Mouse (Mus musculus) hindbrain, embryonic 13.5 days (tissue): ENCODE data around the gene Olfr262. TPM values are rescaled to one million over a fixed set of nuclear protein-coding genes. Genes with fewer than 3 reads are reported as not detected.
"Not testable (repeated sequence)": the region's sequence is repeated elsewhere in the genome, so short reads cannot be mapped to it uniquely, and the experiment has no call there.

Experiments used
- ATAC-seq: fragments of 200-750 bp; cut with Nextera tagmentation; 2 replicates; pipeline ENCODE4 v1.8.0; 2017; ENCODE audit warnings: moderate TSS enrichment; ENCODE audit not compliant: low FRiP score
- H3K27ac ChIP-seq: fragments of 300-500 bp; sonication (generic); 2 replicates; pipeline ENCODE4 v1.5.1; 2015; ENCODE audit warnings: inconsistent platforms, mild to moderate bottlenecking, moderate library complexity
- H3K27me3 ChIP-seq: fragments of 300-500 bp; sonication (generic); 2 replicates; pipeline ENCODE4 v1.6.1; 2015; ENCODE audit warnings: mild to moderate bottlenecking, inconsistent platforms
- H3K36me3 ChIP-seq: fragments of 300-500 bp; sonication (generic); 2 replicates; pipeline ENCODE4 v1.6.1; 2015; ENCODE audit warnings: mild to moderate bottlenecking, inconsistent platforms
- H3K4me1 ChIP-seq: fragments of 300-500 bp; sonication (generic); replicated peaks from 2 replicates; pipeline ENCODE4 v1.6.1; 2015; ENCODE audit warnings: inconsistent platforms
- H3K4me2 ChIP-seq: fragments of 300-500 bp; sonication (generic); 2 replicates; pipeline ENCODE4 v1.6.1; 2015; ENCODE audit warnings: inconsistent platforms, mild to moderate bottlenecking, moderate library complexity
- H3K4me3 ChIP-seq: fragments of 300-500 bp; sonication (generic); 2 replicates; pipeline ENCODE4 v1.5.1; 2015; ENCODE audit warnings: mild to moderate bottlenecking, inconsistent platforms
- H3K9ac ChIP-seq: fragments of 300-500 bp; sonication (generic); 2 replicates; pipeline ENCODE4 v1.6.1; 2015; ENCODE audit warnings: mild to moderate bottlenecking, inconsistent platforms
- H3K9me3 ChIP-seq: fragments of 300-500 bp; sonication (generic); 2 replicates; pipeline ENCODE4 v1.6.1; 2016; ENCODE audit warnings: inconsistent platforms
- WGBS: fragments of 180-500 bp; shearing (Covaris S2); methylation state at CpG from one replicate; pipeline ENCODE4 v1.1.7; 2015; 5-methylcytosine and 5-hydroxymethylcytosine counted together
- polyA plus RNA-seq: library from polyadenylated mRNA; unstranded; fragments of >200 nt; fragmentation: Nextera tagmentation; extraction: Ambion mirVana; gene quantifications from 2 replicates; pipeline ENCODE4 v1.2.1, GENCODE M21; 2015

Olfr262 gene
- not detected in 2 replicates for polyA plus RNA-seq

DNA sequence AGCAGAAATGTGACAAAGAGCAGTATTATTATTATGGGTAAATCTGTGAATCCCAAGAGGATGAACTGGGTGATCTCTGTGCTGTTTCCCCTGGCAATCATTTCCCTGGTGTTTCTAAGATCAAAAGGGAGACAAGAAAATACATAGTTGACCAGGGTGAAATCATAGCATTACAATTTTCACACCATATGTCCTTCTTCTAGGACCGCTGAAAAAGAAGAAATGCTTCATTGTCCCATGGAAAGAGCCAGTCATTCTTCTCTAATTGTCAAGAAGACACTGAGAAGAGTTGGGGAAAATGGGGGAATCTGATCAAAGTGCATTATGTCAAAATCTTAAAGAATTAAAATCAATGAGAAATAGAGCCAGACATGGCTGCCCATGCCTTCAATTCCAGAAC, at the start of gene Olfr262:
TSS of gene Olfr262 (minus strand) at position 101 of the 400 bp plus-strand sequence.
- Histone ChIP-seq H3K36me3 (no peaks in the 10 kb centered on the region), H3K27ac (no peak within 1 kb of the TSS), H3K4me3 (no peak within 1 kb of the TSS), H3K4me1 (no peaks in the 10 kb centered on the region), H3K9me3 (no peaks in the 10 kb centered on the region), H3K27me3 (no peaks in the 10 kb centered on the region), H3K4me2 (no peak within 1 kb of the TSS), H3K9ac (no peak within 1 kb of the TSS)
- WGBS = 73% methylated on average over 1 of the region's 1 CpGs
- ATAC-seq = no peak

DNA sequence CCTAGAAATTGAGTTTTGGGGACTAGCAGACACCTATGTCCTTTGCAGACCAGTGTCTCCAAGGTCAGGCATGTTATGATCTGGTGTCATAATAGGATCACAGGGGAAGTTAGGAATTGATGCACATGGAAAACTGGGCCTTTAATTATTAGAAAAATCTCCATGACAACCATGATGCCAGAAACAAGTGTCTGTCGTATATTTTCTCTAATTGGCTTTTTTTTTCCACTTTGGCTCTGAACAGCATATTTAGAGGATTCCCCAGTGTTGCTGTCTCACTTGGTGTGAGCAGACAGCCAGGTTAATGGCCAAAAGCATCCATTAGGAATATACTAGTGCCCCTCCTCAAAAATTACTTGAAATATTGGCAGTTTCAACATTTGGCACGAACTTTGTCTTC, 38.1 kb upstream of the Olfr262 start, which contains the start of gene Olfr1434:
TSS of gene Olfr1434 (plus strand) at position 301 of the 400 bp plus-strand sequence.
- Histone ChIP-seq H3K36me3 (no peaks in the 10 kb centered on the region), H3K9me3 (no peaks in the 10 kb centered on the region), H3K4me3 (no peak within 1 kb of the TSS), H3K4me1 (no peaks in the 10 kb centered on the region), H3K27me3 (no peaks in the 10 kb centered on the region), H3K9ac (no peak within 1 kb of the TSS), H3K27ac (no peak within 1 kb of the TSS), H3K4me2 (no peak within 1 kb of the TSS)
- 86% methylated on average over 2 of the region's 2 CpGs for WGBS
- no peak for ATAC-seq

DNA sequence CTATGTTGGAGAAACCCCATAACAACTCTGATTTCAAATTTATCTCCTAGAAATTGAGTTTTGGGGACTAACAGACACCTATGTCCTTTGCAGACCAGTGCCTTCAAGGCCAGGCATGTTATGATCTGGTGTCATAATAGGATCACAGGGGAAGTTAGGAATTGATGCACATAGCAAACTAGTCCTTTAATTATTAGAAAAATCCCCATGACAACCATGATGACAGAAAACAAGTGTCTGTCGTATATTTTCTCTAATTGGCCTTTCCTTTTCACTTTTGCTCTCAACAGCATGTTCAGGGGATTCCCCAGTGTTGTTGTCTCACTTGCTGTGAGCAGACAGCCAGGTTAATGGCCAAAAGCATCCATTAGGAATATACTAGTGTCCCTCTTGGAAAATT, 19.3 kb upstream of the Olfr262 start, which contains the start of gene Olfr235:
TSS of gene Olfr235 (plus strand) at position 301 of the 400 bp plus-strand sequence.
- Histone ChIP-seq H3K4me2 (no peak within 1 kb of the TSS), H3K27me3 (no peaks in the 10 kb centered on the region), H3K4me1 (no peaks in the 10 kb centered on the region), H3K9ac (no peak within 1 kb of the TSS), H3K9me3 (no peaks in the 10 kb centered on the region), H3K4me3 (no peak within 1 kb of the TSS), H3K27ac (no peak within 1 kb of the TSS), H3K36me3 (no peaks in the 10 kb centered on the region)
- 74% methylated on average over 1 of the region's 1 CpGs for WGBS
- no peak for ATAC-seq

DNA sequence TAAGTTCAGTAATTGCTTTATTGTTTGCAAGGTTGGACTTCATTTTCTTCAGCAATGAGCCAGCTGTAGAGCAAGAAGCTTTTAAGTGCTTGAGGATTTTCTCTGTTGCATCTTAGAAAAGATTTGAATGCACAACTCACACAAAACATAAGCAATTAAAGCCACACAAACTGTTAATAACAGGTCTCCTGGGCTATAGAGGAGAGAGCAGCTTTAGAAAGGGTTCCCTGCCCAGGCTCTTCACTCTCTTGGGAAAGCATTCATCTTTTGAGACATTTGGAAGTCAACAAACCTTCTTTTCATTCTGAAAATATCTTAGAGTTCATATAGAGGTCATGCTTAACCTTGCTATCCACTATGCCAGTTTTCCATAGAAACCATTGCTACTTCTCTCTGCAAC, 9.0 kb downstream of the Olfr262 start, which contains the start of gene Olfr1432:
TSS of gene Olfr1432 (minus strand) at position 101 of the 400 bp plus-strand sequence.
- not testable (repeated sequence) for H3K4me3 ChIP-seq, H3K4me2 ChIP-seq, H3K9me3 ChIP-seq, H3K36me3 ChIP-seq, H3K9ac ChIP-seq, ATAC-seq, H3K27me3 ChIP-seq, H3K27ac ChIP-seq, H3K4me1 ChIP-seq

DNA sequence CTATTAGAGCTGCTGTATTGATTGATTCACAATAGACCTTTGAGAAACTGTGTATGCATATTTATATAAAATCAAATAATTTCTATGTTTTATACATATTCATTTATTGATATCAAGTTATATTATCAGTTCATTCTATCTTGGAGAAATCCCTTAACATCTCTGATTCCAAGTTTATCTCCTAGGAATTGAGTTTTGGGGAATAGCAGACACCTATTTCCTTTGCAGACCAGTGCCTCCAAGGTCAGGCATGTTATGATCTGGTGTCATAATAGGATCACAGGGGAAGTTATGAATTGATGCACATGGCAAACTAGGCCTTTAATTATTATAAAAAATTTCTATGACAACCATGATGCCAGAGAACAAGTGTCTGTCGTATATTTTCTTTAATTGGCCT, 41.1 kb downstream of the Olfr262 start, which contains the start of gene Olfr1431:
TSS of gene Olfr1431 (plus strand) at position 301 of the 400 bp plus-strand sequence.
- WGBS = 87% methylated on average over 1 of the region's 1 CpGs

DNA sequence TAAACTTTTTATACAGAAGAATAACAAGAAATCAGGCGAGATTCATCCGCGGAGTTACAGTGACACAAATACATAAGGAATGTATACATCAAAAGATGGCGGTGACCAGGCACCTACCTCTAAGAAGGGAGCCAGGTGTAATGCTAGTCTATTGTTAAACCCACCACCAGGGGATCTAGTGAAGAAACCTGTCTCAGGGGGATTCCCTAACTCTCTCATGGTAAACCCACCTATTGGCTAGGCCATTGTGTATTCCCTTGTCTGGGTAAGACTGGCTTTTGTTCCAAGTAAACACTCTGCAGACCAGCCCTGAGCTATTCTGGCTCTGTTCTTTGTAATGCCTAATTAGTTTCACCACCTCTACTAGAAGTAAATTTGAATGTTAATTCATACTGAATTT, 42.4 kb downstream of the Olfr262 start:
- WGBS = 84% methylated on average over 4 of the region's 4 CpGs
- not testable (repeated sequence) for H3K36me3 ChIP-seq, H3K9me3 ChIP-seq, H3K4me3 ChIP-seq, H3K4me2 ChIP-seq, ATAC-seq, H3K27ac ChIP-seq, H3K9ac ChIP-seq, H3K27me3 ChIP-seq, H3K4me1 ChIP-seq

More for the DNA sequence above, 41.1 kb downstream of the Olfr262 start, which contains the start of gene Olfr1431:
- H3K4me2 ChIP-seq = no peak within 1 kb of the TSS
- no peak within 1 kb of the TSS for H3K4me3 ChIP-seq
- H3K9me3 ChIP-seq = no peaks in the 10 kb centered on the region
- no peaks in the 10 kb centered on the region for H3K4me1 ChIP-seq
- no peak within 1 kb of the TSS for H3K27ac ChIP-seq
- no peak for ATAC-seq
- H3K36me3 ChIP-seq = no peaks in the 10 kb centered on the region
- H3K27me3 ChIP-seq = no peaks in the 10 kb centered on the region
- H3K9ac ChIP-seq = no peak within 1 kb of the TSS

Other genes starting within 250 kb of the Olfr262 start
- gene Olfr1423, start 200.3 kb downstream of the Olfr262 start, polyA plus RNA-seq = not detected in 2 replicates
- not detected in 2 replicates for gene Olfr1424, start 179.0 kb downstream of the Olfr262 start, polyA plus RNA-seq
- not detected in 2 replicates for gene Olfr1425, start 163.9 kb downstream of the Olfr262 start, polyA plus RNA-seq
- gene Olfr1426, start 149.6 kb downstream of the Olfr262 start, polyA plus RNA-seq = not detected in 2 replicates
- gene Olfr1427, start 138.3 kb downstream of the Olfr262 start, polyA plus RNA-seq = not detected in 2 replicates
- gene Olfr1428, start 125.8 kb downstream of the Olfr262 start, polyA plus RNA-seq = not detected in 2 replicates
- gene Olfr76, start 118.5 kb downstream of the Olfr262 start, polyA plus RNA-seq = not detected in 2 replicates
- not detected in 2 replicates for gene Olfr1555-ps1, start 71.5 kb downstream of the Olfr262 start, polyA plus RNA-seq
- gene Olfr1431, start 41.0 kb downstream of the Olfr262 start, polyA plus RNA-seq = not detected in 2 replicates
- gene Olfr1432, start 9.1 kb downstream of the Olfr262 start, polyA plus RNA-seq = not detected in 2 replicates
- gene Olfr235, start 19.4 kb upstream of the Olfr262 start, polyA plus RNA-seq = not detected in 2 replicates
- not detected in 2 replicates for gene Olfr1434, start 38.2 kb upstream of the Olfr262 start, polyA plus RNA-seq
- not detected in 2 replicates for gene Olfr1436, start 57.5 kb upstream of the Olfr262 start, polyA plus RNA-seq
- gene Olfr1437, start 83.4 kb upstream of the Olfr262 start, polyA plus RNA-seq = not detected in 2 replicates
- gene Olfr1438-ps1, start 94.3 kb upstream of the Olfr262 start, polyA plus RNA-seq = not detected in 2 replicates
- gene Olfr1440, start 145.6 kb upstream of the Olfr262 start, polyA plus RNA-seq = not detected in 2 replicates
- gene Olfr1441, start 175.8 kb upstream of the Olfr262 start, polyA plus RNA-seq = not detected in 2 replicates
- not detected in 2 replicates for gene Pfpl, start 186.2 kb upstream of the Olfr262 start, polyA plus RNA-seq
- gene Mpeg1, start 219.1 kb upstream of the Olfr262 start, polyA plus RNA-seq = 0.47 and 0.78 TPM in 2 replicates